Mouse (Mus musculus): ENCODE results near the gene Lefty1.
"Not testable (repeated sequence)": the region's sequence is repeated elsewhere in the genome, so short reads cannot be mapped to it uniquely, and the experiment has no call there.

The Lefty1 gene

GRCm38 (mm10) chr1:180922273-180923048 lies 12.4 kb upstream of the Lefty1 start:
- peak; percentile 79 to 82 for DNase-seq (ENCODE audit: low spot score in 2 of 2)

GRCm38 (mm10) chr1:180924737-180925136 lies 10.1 kb upstream of the Lefty1 start:
- DNase-seq (ENCODE audit: low spot score in 2 of 2), result no peak

GRCm38 (mm10) chr1:180926286-180926685 lies 8.5 kb upstream of the Lefty1 start:
- peak; percentile 46 to 57 for DNase-seq (ENCODE audit: low spot score in 2 of 2)

GRCm38 (mm10) chr1:180929599-180929998 lies 5.2 kb upstream of the Lefty1 start:
- DNase-seq (ENCODE audit: low spot score in 2 of 2), result no peak

GRCm38 (mm10) chr1:180931106-180931505 lies 3.7 kb upstream of the Lefty1 start:
- DNase-seq (ENCODE audit: low spot score in 2 of 2), result no peak

GRCm38 (mm10) chr1:180933659-180934058 lies 1.2 kb upstream of the Lefty1 start:
- no peak for DNase-seq (ENCODE audit: low spot score in 2 of 2)

- DNase-seq (ENCODE audit: low spot score in 2 of 2), result not testable (repeated sequence)
Measured at GRCm38 (mm10) chr1:180936610-180937398, 2.0 kb downstream of the Lefty1 start.

- not testable (repeated sequence) for DNase-seq (ENCODE audit: low spot score in 2 of 2)
Measured at GRCm38 (mm10) chr1:180937631-180938030, 2.8 kb downstream of the Lefty1 start.

GRCm38 (mm10) chr1:180938781-180939180 lies 4.0 kb downstream of the Lefty1 start:
- not testable (repeated sequence) for DNase-seq (ENCODE audit: low spot score in 2 of 2)

- no peak for DNase-seq (ENCODE audit: low spot score in 2 of 2)
Measured at GRCm38 (mm10) chr1:180940776-180941460, 6.1 kb downstream of the Lefty1 start.

GRCm38 (mm10) chr1:180941726-180942125 lies 6.9 kb downstream of the Lefty1 start:
- no peak for DNase-seq (ENCODE audit: low spot score in 2 of 2)

- DNase-seq (ENCODE audit: low spot score in 2 of 2), result peak; percentile 66 to 78
Measured at GRCm38 (mm10) chr1:180942166-180943031, 7.6 kb downstream of the Lefty1 start, which contains the start of gene Tmem63a. TSS of gene Tmem63a (plus strand) at chr1:180942344.

GRCm38 (mm10) chr1:180943032-180943644 lies 8.3 kb downstream of the Lefty1 start:
- no peak for DNase-seq (ENCODE audit: low spot score in 2 of 2)

GRCm38 (mm10) chr1:180943896-180944295 lies 9.1 kb downstream of the Lefty1 start:
- no peak for DNase-seq (ENCODE audit: low spot score in 2 of 2)

GRCm38 (mm10) chr1:180944553-180944952 lies 9.7 kb downstream of the Lefty1 start:
- DNase-seq (ENCODE audit: low spot score in 2 of 2), result no peak

- DNase-seq (ENCODE audit: low spot score in 2 of 2), result no peak
Measured at GRCm38 (mm10) chr1:180945001-180945980, 10.5 kb downstream of the Lefty1 start.

- DNase-seq (ENCODE audit: low spot score in 2 of 2), result no peak
Measured at GRCm38 (mm10) chr1:180946448-180946847, 11.6 kb downstream of the Lefty1 start.

- no peak for DNase-seq (ENCODE audit: low spot score in 2 of 2)
Measured at GRCm38 (mm10) chr1:180952085-180952746, 17.4 kb downstream of the Lefty1 start.

- DNase-seq (ENCODE audit: low spot score in 2 of 2), result no peak
Measured at GRCm38 (mm10) chr1:180952808-180953207, 18.0 kb downstream of the Lefty1 start.

Data from spleen, postnatal 36 days (tissue).